Mouse (Mus musculus): ENCODE measurements around the gene Fyb. TPM values are rescaled to one million over a fixed set of nuclear protein-coding genes. Genes with fewer than 3 reads are reported as not detected.

Fyb gene
- total RNA-seq, 1 experiment: not detected

DNA sequence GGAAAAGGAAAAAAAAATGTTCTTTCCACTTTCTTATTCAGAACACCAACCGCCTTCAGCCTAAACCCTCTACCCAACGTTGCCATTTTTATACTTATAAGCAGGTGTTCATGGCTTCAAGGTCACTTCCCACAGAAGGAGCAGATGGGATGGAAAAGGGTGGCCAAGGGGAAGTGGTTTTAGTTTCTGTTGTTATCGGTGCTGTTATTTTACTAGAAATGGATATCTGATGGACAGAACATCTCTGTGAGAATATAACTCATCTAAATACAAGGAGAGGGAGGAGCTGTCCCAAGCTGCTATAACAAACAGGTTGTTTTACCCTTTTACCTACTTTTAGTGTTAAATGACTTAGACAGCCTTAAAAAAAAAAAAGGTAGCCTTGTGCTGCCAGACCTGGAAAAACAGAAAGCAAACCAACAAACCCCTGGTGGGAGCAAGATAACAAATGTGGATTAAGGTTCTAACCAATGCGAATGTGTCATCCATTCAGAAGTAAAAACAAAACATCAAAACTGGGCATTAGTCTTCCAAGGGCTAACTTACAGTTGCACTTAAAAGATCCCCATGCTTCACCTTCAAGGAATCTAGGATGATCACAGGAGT is 68.3 kb downstream of the Fyb start:
- Histone ChIP-seq H3K4me3 (ENCODE audit: insufficient read depth in 1 of 2, low read depth in 1 of 2, low read length in 2 of 2, poor library complexity in 1 of 2, severe bottlenecking in 1 of 2) (no peak overlapping the region), H3K27ac (ENCODE audit: insufficient read depth, low read depth, low read length, poor library complexity, severe bottlenecking) (no peak overlapping the region), H3K36me3 (ENCODE audit: control insufficient read depth, insufficient read depth, low read length, poor library complexity, severe bottlenecking) (no peaks in the 10 kb centered on the region), H3K9ac (ENCODE audit: insufficient read depth, low read depth, low read length, poor library complexity, severe bottlenecking) (no peak overlapping the region), H3K9me3 (ENCODE audit: control insufficient read depth, insufficient read depth, low read depth, low read length) (no peaks in the 10 kb centered on the region), H3K4me1 (ENCODE audit: control insufficient read depth in 2 of 2, insufficient read depth in 2 of 2, low read length in 2 of 2, poor library complexity in 1 of 2) (no peaks in the 10 kb centered on the region)
- in situ Hi-C loops (cut with MboI; ENCODE audit: low sequenced_read_pairs in 2 of 2, unreplicated experiment in 2 of 2): no loop called here
- DNase-seq (ENCODE audit: low read depth, low spot score): no peak
- TF ChIP-seq CHD2 (IDR thresholded peaks at IDR 0.05; ENCODE audit: low read depth, low read length) (no peak), MAFK (IDR thresholded peaks at IDR 0.05; ENCODE audit: insufficient read depth, low read depth, low read length) (no peak), ZC3H11A (IDR thresholded peaks at IDR 0.05; ENCODE audit: borderline replicate concordance, low read depth, low read length) (no peak), HCFC1 (IDR thresholded peaks at IDR 0.05; ENCODE audit: borderline replicate concordance, insufficient read depth, low read length) (no peak), ZNF384 (IDR thresholded peaks at IDR 0.05; ENCODE audit: low read depth, low read length) (no peak)

GRCm38 (mm10) chr15:6591527-6591926 is 68.9 kb downstream of the Fyb start:
- in situ Hi-C loops (cut with MboI; ENCODE audit: low sequenced_read_pairs in 2 of 2, unreplicated experiment in 2 of 2): no loop called here
- H3K9ac ChIP-seq (ENCODE audit: insufficient read depth, low read depth, low read length, poor library complexity, severe bottlenecking): no peak overlapping the region
- H3K9me3 ChIP-seq (ENCODE audit: control insufficient read depth, insufficient read depth, low read depth, low read length): no peaks in the 10 kb centered on the region
- H3K27ac ChIP-seq (ENCODE audit: insufficient read depth, low read depth, low read length, poor library complexity, severe bottlenecking): no peak overlapping the region
- H3K4me3 ChIP-seq (ENCODE audit: insufficient read depth in 1 of 2, low read depth in 1 of 2, low read length in 2 of 2, poor library complexity in 1 of 2, severe bottlenecking in 1 of 2): no peak overlapping the region
- no peak for DNase-seq (ENCODE audit: low read depth, low spot score)
- H3K4me1 ChIP-seq (ENCODE audit: control insufficient read depth in 2 of 2, insufficient read depth in 2 of 2, low read length in 2 of 2, poor library complexity in 1 of 2): no peaks in the 10 kb centered on the region
- TF ChIP-seq HCFC1 (IDR thresholded peaks at IDR 0.05; ENCODE audit: borderline replicate concordance, insufficient read depth, low read length) (no peak), ZNF384 (IDR thresholded peaks at IDR 0.05; ENCODE audit: low read depth, low read length) (no peak), ZC3H11A (IDR thresholded peaks at IDR 0.05; ENCODE audit: borderline replicate concordance, low read depth, low read length) (no peak), CHD2 (IDR thresholded peaks at IDR 0.05; ENCODE audit: low read depth, low read length) (no peak), MAFK (IDR thresholded peaks at IDR 0.05; ENCODE audit: insufficient read depth, low read depth, low read length) (no peak)
- H3K36me3 ChIP-seq (ENCODE audit: control insufficient read depth, insufficient read depth, low read length, poor library complexity, severe bottlenecking): no peaks in the 10 kb centered on the region

DNA sequence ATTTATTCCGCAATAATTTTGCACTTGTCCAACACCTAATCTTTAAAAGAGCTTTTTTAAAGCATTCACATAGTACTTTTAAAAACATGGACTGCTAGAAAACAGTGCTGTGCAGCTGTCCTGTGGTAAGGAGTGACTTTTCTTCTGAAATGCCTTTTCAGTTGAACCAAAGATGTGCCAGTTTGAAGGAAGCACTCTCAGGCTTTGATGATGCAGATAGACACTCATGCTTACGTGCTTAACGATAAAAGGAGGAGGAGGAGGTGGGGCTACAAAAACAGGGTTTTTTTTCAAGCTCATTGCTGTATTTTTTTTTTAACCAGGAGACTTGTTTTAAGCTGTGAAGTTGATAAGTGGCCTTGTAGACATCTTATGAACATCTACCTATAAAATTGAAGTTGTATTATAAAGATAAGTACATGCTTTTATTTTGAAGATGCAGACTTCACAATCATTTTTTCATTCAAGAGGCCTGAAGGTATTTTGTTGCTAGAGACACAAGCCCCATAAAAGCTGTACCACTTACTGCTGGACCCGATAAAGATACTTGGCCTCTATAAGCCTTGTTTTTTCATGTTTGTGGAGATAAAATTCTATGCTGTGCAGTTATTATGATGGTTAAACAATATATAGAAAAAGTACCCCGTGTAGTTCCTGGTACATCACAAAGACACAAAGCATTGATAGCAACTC is 70.1 kb downstream of the Fyb start:
- Histone ChIP-seq H3K4me1 (ENCODE audit: control insufficient read depth in 2 of 2, insufficient read depth in 2 of 2, low read length in 2 of 2, poor library complexity in 1 of 2) (no peaks in the 10 kb centered on the region), H3K9ac (ENCODE audit: insufficient read depth, low read depth, low read length, poor library complexity, severe bottlenecking) (no peak overlapping the region), H3K4me3 (ENCODE audit: insufficient read depth in 1 of 2, low read depth in 1 of 2, low read length in 2 of 2, poor library complexity in 1 of 2, severe bottlenecking in 1 of 2) (no peak overlapping the region), H3K9me3 (ENCODE audit: control insufficient read depth, insufficient read depth, low read depth, low read length) (no peaks in the 10 kb centered on the region), H3K27ac (ENCODE audit: insufficient read depth, low read depth, low read length, poor library complexity, severe bottlenecking) (no peak overlapping the region), H3K36me3 (ENCODE audit: control insufficient read depth, insufficient read depth, low read length, poor library complexity, severe bottlenecking) (no peaks in the 10 kb centered on the region)
- in situ Hi-C loops (cut with MboI; ENCODE audit: low sequenced_read_pairs in 2 of 2, unreplicated experiment in 2 of 2): no loop called here
- TF ChIP-seq HCFC1 (IDR thresholded peaks at IDR 0.05; ENCODE audit: borderline replicate concordance, insufficient read depth, low read length) (no peak), CHD2 (IDR thresholded peaks at IDR 0.05; ENCODE audit: low read depth, low read length) (no peak), ZC3H11A (IDR thresholded peaks at IDR 0.05; ENCODE audit: borderline replicate concordance, low read depth, low read length) (no peak), MAFK (IDR thresholded peaks at IDR 0.05; ENCODE audit: insufficient read depth, low read depth, low read length) (no peak), ZNF384 (IDR thresholded peaks at IDR 0.05; ENCODE audit: low read depth, low read length) (no peak)
- no peak for DNase-seq (ENCODE audit: low read depth, low spot score)

DNA sequence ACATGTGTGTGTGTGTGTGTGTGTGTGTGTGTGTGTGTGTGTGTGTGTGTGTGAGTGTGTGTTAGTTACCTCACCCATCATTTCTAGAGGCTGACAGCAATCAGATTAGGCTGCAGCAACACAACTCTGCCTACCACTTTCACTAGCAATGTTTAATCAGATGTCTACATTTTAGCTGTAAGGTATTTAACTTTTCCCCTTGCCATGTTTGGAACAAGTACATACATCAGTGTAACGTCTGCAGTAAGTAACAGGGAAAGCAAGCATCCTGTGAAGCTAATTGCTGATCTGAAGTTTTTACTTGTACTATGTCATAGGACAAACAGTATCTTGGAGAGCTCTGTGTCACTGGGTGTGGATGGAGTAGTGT is 70.6 kb downstream of the Fyb start:
- Histone ChIP-seq H3K4me1 (ENCODE audit: control insufficient read depth in 2 of 2, insufficient read depth in 2 of 2, low read length in 2 of 2, poor library complexity in 1 of 2) (no peaks in the 10 kb centered on the region), H3K36me3 (ENCODE audit: control insufficient read depth, insufficient read depth, low read length, poor library complexity, severe bottlenecking) (no peaks in the 10 kb centered on the region), H3K9ac (ENCODE audit: insufficient read depth, low read depth, low read length, poor library complexity, severe bottlenecking) (no peak overlapping the region), H3K9me3 (ENCODE audit: control insufficient read depth, insufficient read depth, low read depth, low read length) (no peaks in the 10 kb centered on the region), H3K27ac (ENCODE audit: insufficient read depth, low read depth, low read length, poor library complexity, severe bottlenecking) (no peak overlapping the region), H3K4me3 (ENCODE audit: insufficient read depth in 1 of 2, low read depth in 1 of 2, low read length in 2 of 2, poor library complexity in 1 of 2, severe bottlenecking in 1 of 2) (no peak overlapping the region)
- DNase-seq (ENCODE audit: low read depth, low spot score): no peak
- in situ Hi-C loops (cut with MboI; ENCODE audit: low sequenced_read_pairs in 2 of 2, unreplicated experiment in 2 of 2): no loop called here
- no peak for TF ChIP-seq HCFC1 (IDR thresholded peaks at IDR 0.05; ENCODE audit: borderline replicate concordance, insufficient read depth, low read length)
